Mouse (Mus musculus) midbrain, embryonic 15.5 days (tissue): ENCODE data around the gene Rplp0. TPM values are rescaled to one million over a fixed set of nuclear protein-coding genes. Genes with fewer than 3 reads are reported as not detected.

Experiments used
- ATAC-seq: fragments of 200-750 bp; cut with Nextera tagmentation; replicated peaks from 2 replicates; pipeline ENCODE4 v1.8.0; 2017; ENCODE audit warnings: moderate TSS enrichment
- H3K27ac ChIP-seq: fragments of 300-500 bp; sonication (generic); 2 replicates; pipeline ENCODE4 v1.5.1; 2015; ENCODE audit warnings: mild to moderate bottlenecking, inconsistent platforms
- H3K27me3 ChIP-seq: fragments of 300-500 bp; sonication (generic); replicated peaks from 2 replicates; pipeline ENCODE4 v1.6.1; 2015; ENCODE audit warnings: inconsistent platforms
- H3K36me3 ChIP-seq: fragments of 300-500 bp; sonication (generic); replicated peaks from 2 replicates; pipeline ENCODE4 v1.6.1; 2015; ENCODE audit warnings: inconsistent platforms
- H3K4me1 ChIP-seq: fragments of 300-500 bp; sonication (generic); 2 replicates; pipeline ENCODE4 v1.6.1; 2015; ENCODE audit warnings: inconsistent platforms
- H3K4me2 ChIP-seq: fragments of 300-500 bp; sonication (generic); 2 replicates; pipeline ENCODE4 v1.6.1; 2015; ENCODE audit warnings: inconsistent platforms, mild to moderate bottlenecking, moderate library complexity
- H3K4me3 ChIP-seq: fragments of 300-500 bp; sonication (generic); 2 replicates; pipeline ENCODE4 v1.5.1; 2015; ENCODE audit warnings: mild to moderate bottlenecking, inconsistent platforms
- H3K9ac ChIP-seq: fragments of 300-500 bp; sonication (generic); 2 replicates; pipeline ENCODE4 v1.6.1; 2015; ENCODE audit warnings: mild to moderate bottlenecking, inconsistent platforms
- H3K9me3 ChIP-seq: fragments of 300-500 bp; sonication (generic); 2 replicates; pipeline ENCODE4 v1.6.1; 2016; ENCODE audit warnings: inconsistent platforms
- WGBS: fragments of 180-500 bp; shearing (Covaris S2); methylation state at CpG from one replicate; pipeline ENCODE4 v1.1.7; 2015; ENCODE audit warnings: mixed read lengths; 5-methylcytosine and 5-hydroxymethylcytosine counted together
- polyA plus RNA-seq: library from polyadenylated mRNA; unstranded; fragments of >200 nt; fragmentation: Nextera tagmentation; extraction: Ambion mirVana; gene quantifications from 2 replicates; pipeline ENCODE4 v1.2.1, GENCODE M21; 2015

Gene Rplp0
- polyA plus RNA-seq, 1 experiment from 2014 or later: 811 TPM

DNA sequence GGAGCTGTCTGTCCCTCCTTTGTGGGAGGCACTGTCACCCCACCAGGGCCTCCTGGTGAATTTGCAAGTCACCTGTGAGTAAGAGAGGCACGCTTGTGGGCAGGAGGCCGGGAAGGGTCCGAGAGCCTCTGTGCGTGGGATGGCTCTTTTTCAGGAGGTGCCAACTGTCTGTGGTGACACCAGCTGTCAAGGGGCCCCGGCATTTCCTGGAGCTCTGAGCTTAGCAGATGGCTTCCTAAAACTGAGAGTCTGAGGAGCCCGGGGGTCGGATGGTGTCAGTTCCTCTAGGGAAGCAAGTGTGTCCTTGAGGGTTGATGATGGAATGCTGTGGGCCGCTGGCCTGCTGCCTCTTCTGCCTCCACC lies 28.8 kb upstream of the Rplp0 start:
- Histone ChIP-seq H3K27ac (0 out of 2 replicates have a peak overlapping the region, but pooled peaks have one; percentile 26), H3K36me3 (no peaks in the 10 kb centered on the region), H3K4me3 (no peak overlapping the region), H3K9me3 (no peaks in the 10 kb centered on the region), H3K9ac (no peak overlapping the region), H3K27me3 (no peaks in the 10 kb centered on the region), H3K4me1 (peaks cover 24% of the 10 kb centered on the region), H3K4me2 (no peak overlapping the region)
- 83% methylated on average over 8 of the region's 8 CpGs for WGBS
- no peak for ATAC-seq

DNA sequence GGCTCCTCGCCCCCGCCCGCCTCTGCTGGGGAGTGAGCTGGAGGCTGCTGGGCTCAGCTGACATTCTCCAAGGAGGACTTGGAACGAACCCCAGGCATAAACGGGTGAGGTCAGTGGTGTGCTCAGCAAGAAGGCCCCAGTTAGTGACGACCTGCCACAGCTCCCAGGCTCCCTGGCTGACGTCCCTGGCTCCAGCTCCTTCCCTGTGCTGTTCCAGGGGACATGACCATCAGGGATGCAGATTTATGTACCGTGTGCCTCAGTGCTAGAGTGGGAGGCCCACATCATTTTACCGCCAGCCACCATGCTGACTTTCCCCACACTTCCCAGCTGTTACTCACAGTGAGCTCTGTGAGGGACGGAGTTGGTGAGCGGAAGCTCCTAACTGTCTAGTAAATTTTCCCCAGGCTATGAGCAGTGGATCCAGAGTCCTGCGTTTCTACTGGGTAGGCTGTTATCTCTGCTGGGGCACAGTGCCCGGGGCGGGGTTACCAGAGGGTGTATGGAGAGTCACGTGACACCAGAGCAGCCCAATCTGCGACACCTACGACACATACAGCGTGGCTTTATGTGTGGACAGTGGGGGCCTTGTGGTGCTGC lies 27.5 kb upstream of the Rplp0 start:
- Histone ChIP-seq H3K9ac (peak overlapping the region; percentile 3; the same call in 1 of the 2 replicates), H3K9me3 (no peaks in the 10 kb centered on the region), H3K4me2 (no peak overlapping the region), H3K36me3 (no peaks in the 10 kb centered on the region), H3K4me3 (no peak overlapping the region), H3K27ac (peak overlapping the region; percentile 24; the same call in 1 of the 2 replicates), H3K27me3 (no peaks in the 10 kb centered on the region), H3K4me1 (peaks cover 24% of the 10 kb centered on the region)
- WGBS: 51% methylated on average over 18 of the region's 18 CpGs
- no peak for ATAC-seq

DNA sequence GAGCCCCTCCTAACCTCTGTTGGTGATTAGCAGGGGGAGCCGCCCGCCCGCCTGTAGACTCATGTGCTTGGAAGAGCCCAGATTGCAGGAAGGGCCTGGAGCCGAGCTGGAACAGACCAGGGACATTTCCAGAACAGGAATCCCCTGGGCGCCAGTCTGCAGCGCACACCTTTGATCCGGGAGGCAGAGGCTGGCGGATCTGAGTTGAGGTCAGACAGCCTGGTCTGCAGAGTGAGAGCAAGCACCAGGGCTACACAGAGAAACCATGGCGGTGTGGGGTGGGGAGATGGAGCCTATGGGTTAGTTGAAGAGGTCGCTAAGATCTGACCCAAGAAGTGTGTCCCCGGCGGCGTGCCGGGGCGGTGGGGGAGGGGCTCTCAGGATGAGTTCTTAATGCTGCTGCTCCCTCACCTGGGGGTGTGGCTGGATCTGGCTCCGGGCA lies 25.0 kb upstream of the Rplp0 start:
- Histone ChIP-seq H3K27ac (no peak overlapping the region), H3K9ac (no peak overlapping the region), H3K36me3 (no peaks in the 10 kb centered on the region), H3K4me1 (peaks cover 30% of the 10 kb centered on the region), H3K27me3 (no peaks in the 10 kb centered on the region), H3K4me2 (no peak overlapping the region), H3K9me3 (no peaks in the 10 kb centered on the region), H3K4me3 (no peak overlapping the region)
- 19% methylated on average over 16 of the region's 16 CpGs for WGBS
- ATAC-seq: no peak

- Histone ChIP-seq H3K27ac (no peak overlapping the region), H3K9ac (no peak overlapping the region), H3K4me2 (no peak overlapping the region), H3K9me3 (no peaks in the 10 kb centered on the region), H3K4me3 (no peak overlapping the region), H3K27me3 (no peaks in the 10 kb centered on the region), H3K36me3 (no peaks in the 10 kb centered on the region), H3K4me1 (peaks cover 27% of the 10 kb centered on the region)
- no peak for ATAC-seq
- WGBS: 61% methylated on average over 8 of the region's 8 CpGs
Measured at GRCm38 (mm10) chr5:115534856-115535255, 24.4 kb upstream of the Rplp0 start.

DNA sequence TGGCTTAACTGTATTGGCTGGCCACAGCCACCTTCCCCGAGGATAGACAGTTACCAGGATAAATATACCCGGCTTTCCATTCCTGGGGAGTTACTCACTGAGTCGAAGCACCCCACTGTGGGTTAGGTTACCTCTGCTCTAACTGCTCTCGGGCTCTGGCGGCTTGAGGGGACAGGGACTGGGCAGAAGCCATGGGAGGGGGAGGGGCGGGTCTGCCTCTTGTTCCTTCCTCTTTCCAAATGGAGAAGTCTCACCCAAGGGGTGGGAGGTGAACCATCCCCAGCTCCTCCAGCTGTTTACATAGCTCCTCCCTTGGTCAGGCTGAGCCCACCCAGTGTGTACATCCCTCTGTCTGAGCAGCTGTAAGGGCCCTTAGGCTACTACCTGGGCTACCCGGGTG lies 23.6 kb upstream of the Rplp0 start:
- 41% methylated on average over 7 of the region's 7 CpGs for WGBS

GRCm38 (mm10) chr5:115538017-115538692 lies 21.1 kb upstream of the Rplp0 start:
- WGBS: 70% methylated on average over 13 of the region's 13 CpGs
- no peak overlapping the region for H3K9ac ChIP-seq
- no peak overlapping the region for H3K4me2 ChIP-seq
- H3K36me3 ChIP-seq: no peaks in the 10 kb centered on the region
- peaks cover 19% of the 10 kb centered on the region for H3K4me1 ChIP-seq
- H3K9me3 ChIP-seq: no peaks in the 10 kb centered on the region
- H3K27ac ChIP-seq: no peak overlapping the region
- no peaks in the 10 kb centered on the region for H3K27me3 ChIP-seq
- 0 out of 2 replicates have a peak, but pooled peaks have one; percentile 25 for ATAC-seq
- H3K4me3 ChIP-seq: no peak overlapping the region

More for the DNA sequence above, 23.6 kb upstream of the Rplp0 start:
- no peak overlapping the region for H3K27ac ChIP-seq
- no peak overlapping the region for H3K9ac ChIP-seq
- H3K9me3 ChIP-seq: no peaks in the 10 kb centered on the region
- H3K36me3 ChIP-seq: no peaks in the 10 kb centered on the region
- no peaks in the 10 kb centered on the region for H3K27me3 ChIP-seq
- no peak for ATAC-seq
- H3K4me2 ChIP-seq: no peak overlapping the region
- no peak overlapping the region for H3K4me3 ChIP-seq
- H3K4me1 ChIP-seq: peaks cover 27% of the 10 kb centered on the region

DNA sequence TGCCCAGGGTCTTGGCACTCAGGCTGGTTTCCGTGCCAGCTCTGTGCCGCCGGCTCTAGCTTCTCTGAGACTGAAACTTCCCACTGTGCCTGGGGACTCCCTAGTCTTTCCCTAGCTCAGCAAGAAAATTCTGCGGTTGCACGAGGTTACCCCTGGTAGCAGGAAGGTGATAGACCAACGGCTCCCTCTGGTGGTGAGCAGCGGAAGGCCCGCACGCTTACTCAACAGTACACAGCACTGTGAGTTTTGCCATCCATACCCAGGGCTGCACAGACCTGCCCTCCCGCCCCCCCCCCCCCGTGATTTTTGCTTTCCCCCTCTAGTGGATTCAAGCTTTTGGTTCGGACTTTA lies 20.6 kb upstream of the Rplp0 start:
- 1% methylated on average over 12 of the region's 12 CpGs for WGBS
- Histone ChIP-seq H3K4me1 (peaks cover 24% of the 10 kb centered on the region), H3K9ac (no peak overlapping the region), H3K27ac (no peak overlapping the region), H3K27me3 (no peaks in the 10 kb centered on the region), H3K4me2 (no peak overlapping the region), H3K9me3 (no peaks in the 10 kb centered on the region), H3K4me3 (no peak overlapping the region), H3K36me3 (no peaks in the 10 kb centered on the region)
- peak; percentile 87 for ATAC-seq

GRCm38 (mm10) chr5:115542635-115543384 lies 16.5 kb upstream of the Rplp0 start:
- H3K4me2 ChIP-seq: no peak overlapping the region
- H3K4me3 ChIP-seq: no peak overlapping the region
- no peak for ATAC-seq
- H3K27me3 ChIP-seq: no peaks in the 10 kb centered on the region
- H3K27ac ChIP-seq: no peak overlapping the region
- H3K36me3 ChIP-seq: no peaks in the 10 kb centered on the region; the same call in 1 of the 2 replicates
- H3K9ac ChIP-seq: no peak overlapping the region
- no peaks in the 10 kb centered on the region for H3K9me3 ChIP-seq
- peaks cover 25% of the 10 kb centered on the region for H3K4me1 ChIP-seq
- WGBS: 76% methylated on average over 19 of the region's 19 CpGs

DNA sequence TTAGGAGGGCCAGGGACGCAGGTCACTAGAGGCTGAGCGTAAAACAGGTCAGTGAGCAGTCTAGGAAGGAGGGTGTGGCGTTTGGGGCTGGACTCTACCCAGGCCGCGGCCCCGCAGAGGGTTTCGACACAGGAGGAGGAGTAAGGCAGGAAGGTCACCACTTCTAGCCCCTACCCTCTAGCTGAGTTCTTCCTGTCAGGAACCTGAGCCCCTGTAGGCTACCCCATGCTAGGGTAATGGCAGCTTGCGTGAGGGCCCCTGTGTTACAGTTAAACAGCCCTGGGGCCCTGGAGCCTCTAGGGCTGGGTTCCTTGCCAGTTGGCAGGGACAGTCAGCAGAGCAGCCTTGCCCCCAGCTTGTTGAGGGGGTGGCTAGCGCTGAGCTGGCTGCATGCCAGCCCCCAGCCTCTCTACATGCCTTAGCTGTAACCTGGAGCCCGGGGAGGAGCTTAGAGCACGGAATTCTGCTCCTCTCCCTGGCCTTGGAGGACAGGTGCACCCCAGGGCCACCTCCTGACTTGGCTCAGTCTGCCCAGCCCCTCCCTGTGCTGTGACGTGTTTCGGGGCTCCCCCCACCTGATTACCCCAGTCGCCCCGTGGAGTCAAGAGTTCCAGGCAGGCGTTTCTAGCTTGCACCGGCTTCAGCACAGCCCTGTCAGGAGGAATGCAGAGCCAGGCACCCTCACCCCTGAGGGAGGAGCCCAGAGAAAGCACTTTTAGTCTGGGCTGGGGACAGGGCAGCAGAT lies 15.6 kb upstream of the Rplp0 start:
- H3K9me3 ChIP-seq: no peaks in the 10 kb centered on the region
- no peak overlapping the region for H3K9ac ChIP-seq
- peak; percentile 53 for ATAC-seq
- peaks cover 20% of the 10 kb centered on the region for H3K4me1 ChIP-seq
- 69% methylated on average over 17 of the region's 17 CpGs for WGBS
- H3K4me2 ChIP-seq: no peak overlapping the region
- no peak overlapping the region for H3K4me3 ChIP-seq
- H3K27ac ChIP-seq: no peak overlapping the region
- H3K27me3 ChIP-seq: no peaks in the 10 kb centered on the region
- H3K36me3 ChIP-seq: no peaks in the 10 kb centered on the region; the same call in 1 of the 2 replicates

GRCm38 (mm10) chr5:115544655-115545185 lies 14.5 kb upstream of the Rplp0 start:
- Histone ChIP-seq H3K4me3 (no peak overlapping the region), H3K36me3 (no peaks in the 10 kb centered on the region; the same call in 1 of the 2 replicates), H3K4me2 (no peak overlapping the region), H3K4me1 (peaks cover 20% of the 10 kb centered on the region), H3K9me3 (no peaks in the 10 kb centered on the region), H3K27me3 (no peaks in the 10 kb centered on the region), H3K27ac (no peak overlapping the region), H3K9ac (no peak overlapping the region)
- 49% methylated on average over 18 of the region's 18 CpGs for WGBS
- ATAC-seq: no peak

DNA sequence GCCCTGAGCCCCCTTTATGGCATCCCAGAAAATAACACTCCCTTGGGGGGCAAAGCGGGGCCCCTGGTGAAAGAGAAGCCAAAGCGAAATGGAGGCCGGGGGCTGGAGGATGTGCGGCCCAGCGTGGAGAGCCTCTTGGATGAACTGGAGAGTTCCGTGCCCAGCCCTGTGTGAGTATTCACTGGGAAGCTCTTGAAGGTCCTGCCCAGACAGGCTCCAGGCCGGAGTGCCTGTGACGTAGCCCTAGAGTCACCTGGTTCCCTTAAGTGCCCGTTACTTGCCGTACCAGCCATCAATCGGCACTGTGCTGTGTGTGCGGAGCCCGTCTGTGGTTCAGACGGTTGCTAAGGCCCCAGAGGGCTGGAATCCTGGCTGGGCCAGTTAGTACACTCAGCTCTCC lies 13.6 kb upstream of the Rplp0 start:
- no peaks in the 10 kb centered on the region; the same call in 1 of the 2 replicates for H3K36me3 ChIP-seq
- 83% methylated on average over 14 of the region's 14 CpGs for WGBS
- ATAC-seq: no peak
- H3K4me2 ChIP-seq: no peak overlapping the region
- no peaks in the 10 kb centered on the region for H3K27me3 ChIP-seq
- no peaks in the 10 kb centered on the region for H3K9me3 ChIP-seq
- peaks cover 20% of the 10 kb centered on the region for H3K4me1 ChIP-seq
- no peak overlapping the region for H3K4me3 ChIP-seq
- no peak overlapping the region for H3K27ac ChIP-seq
- no peak overlapping the region for H3K9ac ChIP-seq

GRCm38 (mm10) chr5:115546536-115546935 lies 12.7 kb upstream of the Rplp0 start:
- no peak overlapping the region for H3K4me3 ChIP-seq
- H3K27me3 ChIP-seq: no peaks in the 10 kb centered on the region
- no peaks in the 10 kb centered on the region for H3K9me3 ChIP-seq
- H3K36me3 ChIP-seq: no peaks in the 10 kb centered on the region; the same call in 1 of the 2 replicates
- no peak for ATAC-seq
- H3K4me1 ChIP-seq: peaks cover 20% of the 10 kb centered on the region
- WGBS: 68% methylated on average over 11 of the region's 11 CpGs
- no peak overlapping the region for H3K27ac ChIP-seq
- H3K4me2 ChIP-seq: no peak overlapping the region
- no peak overlapping the region for H3K9ac ChIP-seq
